Mouse (Mus musculus) cerebellum, postnatal 14 days (tissue): ENCODE results near the gene 5730522E02Rik.
A peak's percentile ranks its signal among the peaks of the same experiment; 100 is the strongest.
"Not testable (repeated sequence)": the region's sequence is repeated elsewhere in the genome, so short reads cannot be mapped to it uniquely, and the experiment has no call there.

Experiments used
- DNase-seq, 2 experiments: peaks; one replicate each; pipeline ENCODE4 v3.0.0; 2021; ENCODE audit warnings: mixed read lengths in 2 of 2

Gene 5730522E02Rik

GRCm38 (mm10) chr11:26210582-26211180 lies at the start of gene 5730522E02Rik:
5730522E02Rik (minus strand) TSS chr11:26210763.
- DNase-seq = no peak

- DNase-seq = no peak
Measured at GRCm38 (mm10) chr11:26236540-26236939, 26.0 kb upstream of the 5730522E02Rik start.

GRCm38 (mm10) chr11:26229895-26230294 lies 19.3 kb upstream of the 5730522E02Rik start:
- DNase-seq = no peak

GRCm38 (mm10) chr11:26213643-26214042 lies 3.1 kb upstream of the 5730522E02Rik start:
- not testable (repeated sequence) for DNase-seq

GRCm38 (mm10) chr11:26209811-26210581 lies 567 bp downstream of the 5730522E02Rik start:
- DNase-seq = peak; percentile 68 to 76

- DNase-seq = no peak
Measured at GRCm38 (mm10) chr11:26203466-26203865, 7.1 kb downstream of the 5730522E02Rik start.

GRCm38 (mm10) chr11:26202842-26203241 lies 7.7 kb downstream of the 5730522E02Rik start:
- no peak for DNase-seq

- no peak for DNase-seq
Measured at GRCm38 (mm10) chr11:26201778-26202097, 8.8 kb downstream of the 5730522E02Rik start.

- DNase-seq = peak; percentile 78 to 79
Measured at GRCm38 (mm10) chr11:26200970-26201777, 9.4 kb downstream of the 5730522E02Rik start.

GRCm38 (mm10) chr11:26195468-26195867 lies 15.1 kb downstream of the 5730522E02Rik start:
- no peak for DNase-seq

GRCm38 (mm10) chr11:26187231-26187967 lies 23.2 kb downstream of the 5730522E02Rik start:
- no peak for DNase-seq

- no peak for DNase-seq
Measured at GRCm38 (mm10) chr11:26170572-26170971, 40.0 kb downstream of the 5730522E02Rik start.

GRCm38 (mm10) chr11:26167609-26167971 lies 43.0 kb downstream of the 5730522E02Rik start:
- DNase-seq = no peak

- no peak for DNase-seq
Measured at GRCm38 (mm10) chr11:26166966-26167608, 43.5 kb downstream of the 5730522E02Rik start.

- no peak for DNase-seq
Measured at GRCm38 (mm10) chr11:26164651-26165259, 45.8 kb downstream of the 5730522E02Rik start.

- no peak for DNase-seq
Measured at GRCm38 (mm10) chr11:26161354-26161753, 49.2 kb downstream of the 5730522E02Rik start.

GRCm38 (mm10) chr11:26159033-26159432 lies 51.5 kb downstream of the 5730522E02Rik start:
- no peak for DNase-seq

- DNase-seq = no peak
Measured at GRCm38 (mm10) chr11:26140024-26140423, 70.5 kb downstream of the 5730522E02Rik start.

- no peak for DNase-seq
Measured at GRCm38 (mm10) chr11:26138013-26138412, 72.5 kb downstream of the 5730522E02Rik start.

- DNase-seq = no peak
Measured at GRCm38 (mm10) chr11:26130911-26131310, 79.7 kb downstream of the 5730522E02Rik start.

- DNase-seq = no peak
Measured at GRCm38 (mm10) chr11:26129054-26129453, 81.5 kb downstream of the 5730522E02Rik start.

GRCm38 (mm10) chr11:26128385-26128784 lies 82.2 kb downstream of the 5730522E02Rik start:
- DNase-seq = no peak
